Comparison of ENCODE assay signal across 9 mouse cellular contexts in the genomic region with DNA sequence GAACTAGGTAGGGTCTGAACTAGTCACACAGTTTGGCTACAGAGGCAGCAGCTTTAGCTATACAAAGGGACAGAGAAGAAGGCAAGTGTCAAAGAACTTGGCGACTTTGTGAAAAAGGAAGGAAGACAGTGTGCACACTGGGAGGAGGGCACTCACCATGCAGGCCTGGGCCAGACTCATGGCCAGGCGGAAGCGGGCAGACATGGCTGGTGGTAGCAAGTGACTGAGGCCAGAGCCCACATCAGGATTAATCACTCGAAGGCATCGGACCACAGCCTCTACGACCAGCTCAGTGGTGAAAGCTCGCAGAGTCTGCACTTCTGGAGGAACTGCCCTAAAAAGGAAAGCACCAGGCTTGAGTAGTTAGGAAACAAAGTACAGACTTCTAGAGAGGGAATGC. TPM values are rescaled to one million over a fixed set of nuclear protein-coding genes. Genes with fewer than 3 reads are reported as not detected.
DNase-seq lines count a peak whose midpoint lies in the region; ATAC-seq lines count a peak whose summit lies in the region.
"Had no signal": no experiment of that assay in that cellular context is flagged by ENCODE, and none has a peak within 500 bp of the region (broad histone marks: within the 10 kb centered on the region; RNA-seq: fewer than 3 reads in every experiment).

No protein-coding gene starts in this region.

- H3K4me3 ChIP-seq in kidney, embryonic 16.5 days (ENCODE audit: low read length), result no peak overlapping the region; the same call in 1 of the 2 replicates
- peak overlapping the region; percentile 58; the same call in 1 of the 2 replicates for H3K4me3 ChIP-seq in embryonic facial prominence, embryonic 10.5 days

- H3K4me1 ChIP-seq in kidney, embryonic 16.5 days (ENCODE audit: insufficient read depth, low read length), result no peaks in the 10 kb centered on the region
- peaks cover 3% of the 10 kb centered on the region; the same call in 1 of the 2 replicates for H3K4me1 ChIP-seq in embryonic facial prominence, embryonic 10.5 days

- DNase-seq in kidney, postnatal 10 days, result no peak
- no peak for DNase-seq in embryonic facial prominence, embryonic 10.5 days (ENCODE audit: low spot score)
- DNase-seq in Muller cell, postnatal 12 days (ENCODE audit: inconsistent ontology term), result no peak
- DNase-seq in thymus, postnatal 25 days, result no peak
- DNase-seq: heart, postnatal 4 days had no signal

- 0 out of 2 replicates have a peak, but pooled peaks have one; percentile 36 for ATAC-seq in kidney, embryonic 16.5 days (ENCODE audit: low FRiP score, low TSS enrichment)
- peak; percentile 74 for ATAC-seq in granulocyte monocyte progenitor cell, adult 5-6 weeks (replicated peaks; ENCODE audit: poor library complexity, severe bottlenecking)
- peak; percentile 47 for ATAC-seq in megakaryocyte progenitor cell, adult 5-6 weeks (replicated peaks; ENCODE audit: poor library complexity)

- H3K4me2 ChIP-seq in kidney, embryonic 16.5 days (replicated peaks; ENCODE audit: low read depth, low read length), result peak overlapping the region; percentile 56; the same call in 1 of the 2 replicates

- no peaks in the 10 kb centered on the region for H3K9me3 ChIP-seq in kidney, embryonic 16.5 days (ENCODE audit: low read length)
- H3K9me3 ChIP-seq in embryonic facial prominence, embryonic 10.5 days, result no peaks in the 10 kb centered on the region

- H3K27me3 ChIP-seq in kidney, embryonic 16.5 days (ENCODE audit: insufficient read depth, low read length), result no peaks in the 10 kb centered on the region
- H3K27me3 ChIP-seq in embryonic facial prominence, embryonic 10.5 days (replicated peaks; ENCODE audit: low read depth, poor library complexity, severe bottlenecking), result peaks cover 5% of the 10 kb centered on the region; the same call in 1 of the 2 replicates

- no peak overlapping the region for H3K27ac ChIP-seq in kidney, embryonic 16.5 days (ENCODE audit: low read length)
- no peak overlapping the region for H3K27ac ChIP-seq in embryonic facial prominence, embryonic 10.5 days (replicated peaks)

- no peaks in the 10 kb centered on the region for H3K36me3 ChIP-seq in kidney, embryonic 16.5 days (ENCODE audit: insufficient read depth, low read length)
- peaks cover 18% of the 10 kb centered on the region for H3K36me3 ChIP-seq in embryonic facial prominence, embryonic 10.5 days (replicated peaks)

- WGBS in kidney, embryonic 16.5 days, result 85% methylated on average over 7 of the region's 7 CpGs
- 90% methylated on average over 7 of the region's 7 CpGs for WGBS in embryonic facial prominence, embryonic 10.5 days

- no peak overlapping the region for H3K9ac ChIP-seq in kidney, embryonic 16.5 days (replicated peaks; ENCODE audit: low read length)

RNA-seq across cellular contexts. Expression of a gene that starts 1.3 kb away (rescaled TPM):
- polyA plus RNA-seq in kidney, embryonic 16.5 days (2015; fragmentation: Nextera tagmentation; extraction: Ambion mirVana), result 35.3 and 36.6 TPM in 2 replicates
- 36.0 and 36.6 TPM in 2 replicates for polyA plus RNA-seq in embryonic facial prominence, embryonic 10.5 days (2016; fragmentation: Nextera tagmentation; extraction: Ambion mirVana)
- 37.5 and 38.0 TPM in 2 replicates for total RNA-seq in granulocyte monocyte progenitor cell, adult 5-6 weeks (2014; fragmentation: Nextera tagmentation)
- 41.4 and 45.7 TPM in 2 replicates for total RNA-seq in granulocyte monocyte progenitor cell, adult 5-6 weeks (2017)
- 18.8 and 20.5 TPM in 2 replicates for total RNA-seq in megakaryocyte progenitor cell, adult 5-6 weeks (2015)
- 38.1 and 47.6 TPM in 2 replicates for total RNA-seq in megakaryocyte progenitor cell, adult 5-6 weeks (2017)

RNA-seq across cellular contexts. Expression of a gene that starts 2.9 kb away (rescaled TPM):
- polyA plus RNA-seq in kidney, embryonic 16.5 days (2015; fragmentation: Nextera tagmentation; extraction: Ambion mirVana), result 0.04 and 0.09 TPM in 2 replicates
- polyA plus RNA-seq in embryonic facial prominence, embryonic 10.5 days (2016; fragmentation: Nextera tagmentation; extraction: Ambion mirVana), result 0.05 and 0.06 TPM in 2 replicates
- total RNA-seq in granulocyte monocyte progenitor cell, adult 5-6 weeks (2014; fragmentation: Nextera tagmentation), result 0.53 TPM in 1 of 2 replicates, not detected in the other
- 0.09 and 0.46 TPM in 2 replicates for total RNA-seq in granulocyte monocyte progenitor cell, adult 5-6 weeks (2017)
- 0.24 and 0.47 TPM in 2 replicates for total RNA-seq in megakaryocyte progenitor cell, adult 5-6 weeks (2015)
- 0.10 and 0.29 TPM in 2 replicates for total RNA-seq in megakaryocyte progenitor cell, adult 5-6 weeks (2017)
- total RNA-seq: heart, postnatal 4 days had no signal
- polyA plus RNA-seq: limb, embryonic 11.5 days had no signal

RNA-seq across cellular contexts. Expression of a gene that starts 29.9 kb away (rescaled TPM):
- polyA plus RNA-seq in kidney, embryonic 16.5 days (2015; fragmentation: Nextera tagmentation; extraction: Ambion mirVana), result 1.9 and 2.2 TPM in 2 replicates
- polyA plus RNA-seq in embryonic facial prominence, embryonic 10.5 days (2016; fragmentation: Nextera tagmentation; extraction: Ambion mirVana), result 1.4 and 2.2 TPM in 2 replicates
- 0.30 and 1.8 TPM in 2 replicates for total RNA-seq in granulocyte monocyte progenitor cell, adult 5-6 weeks (2014; fragmentation: Nextera tagmentation)
- total RNA-seq in granulocyte monocyte progenitor cell, adult 5-6 weeks (2017), result 0.26 and 1.6 TPM in 2 replicates
- total RNA-seq in megakaryocyte progenitor cell, adult 5-6 weeks (2015), result 1.3 TPM in 1 of 2 replicates, not detected in the other
- total RNA-seq in megakaryocyte progenitor cell, adult 5-6 weeks (2017), result 0.24 and 0.29 TPM in 2 replicates

RNA-seq across cellular contexts. Expression of a gene that starts 30.6 kb away (rescaled TPM):
- polyA plus RNA-seq in kidney, embryonic 16.5 days (2015; fragmentation: Nextera tagmentation; extraction: Ambion mirVana), result 0.18 TPM in 1 of 2 replicates, not detected in the other
- polyA plus RNA-seq in embryonic facial prominence, embryonic 10.5 days (2016; fragmentation: Nextera tagmentation; extraction: Ambion mirVana), result 0.05 and 0.15 TPM in 2 replicates
- total RNA-seq in granulocyte monocyte progenitor cell, adult 5-6 weeks (2014; fragmentation: Nextera tagmentation), result not detected in 2 replicates
- total RNA-seq in granulocyte monocyte progenitor cell, adult 5-6 weeks (2017), result not detected in 2 replicates
- total RNA-seq in megakaryocyte progenitor cell, adult 5-6 weeks (2015), result not detected in 2 replicates
- 0.08 and 0.10 TPM in 2 replicates for total RNA-seq in megakaryocyte progenitor cell, adult 5-6 weeks (2017)
- total RNA-seq: heart, postnatal 4 days had no signal

RNA-seq across cellular contexts. Expression of a gene that starts 34.3 kb away (rescaled TPM):
- 3.1 and 3.6 TPM in 2 replicates for polyA plus RNA-seq in kidney, embryonic 16.5 days (2015; fragmentation: Nextera tagmentation; extraction: Ambion mirVana)
- polyA plus RNA-seq in embryonic facial prominence, embryonic 10.5 days (2016; fragmentation: Nextera tagmentation; extraction: Ambion mirVana), result 9.3 and 9.7 TPM in 2 replicates
- 0.23 and 0.97 TPM in 2 replicates for total RNA-seq in granulocyte monocyte progenitor cell, adult 5-6 weeks (2014; fragmentation: Nextera tagmentation)
- total RNA-seq in granulocyte monocyte progenitor cell, adult 5-6 weeks (2017), result 0.13 TPM in 1 of 2 replicates, not detected in the other
- not detected in 2 replicates for total RNA-seq in megakaryocyte progenitor cell, adult 5-6 weeks (2015)
- 0.46 and 0.54 TPM in 2 replicates for total RNA-seq in megakaryocyte progenitor cell, adult 5-6 weeks (2017)
